Mouse (Mus musculus) frontal cortex, postnatal 25 days (tissue): Measurements from ENCODE around the gene Dnlz.

Experiments
- DNase-seq, 2 experiments: peaks; one replicate each; pipeline ENCODE4 v3.0.0; 2022; ENCODE audit warnings: low spot score in 2 of 2

Gene Dnlz

GRCm38 (mm10) chr2:26357484-26357883 is 5.6 kb upstream of the Dnlz start:
- peak in 1 of 2 experiments; percentile 4 for DNase-seq

DNA sequence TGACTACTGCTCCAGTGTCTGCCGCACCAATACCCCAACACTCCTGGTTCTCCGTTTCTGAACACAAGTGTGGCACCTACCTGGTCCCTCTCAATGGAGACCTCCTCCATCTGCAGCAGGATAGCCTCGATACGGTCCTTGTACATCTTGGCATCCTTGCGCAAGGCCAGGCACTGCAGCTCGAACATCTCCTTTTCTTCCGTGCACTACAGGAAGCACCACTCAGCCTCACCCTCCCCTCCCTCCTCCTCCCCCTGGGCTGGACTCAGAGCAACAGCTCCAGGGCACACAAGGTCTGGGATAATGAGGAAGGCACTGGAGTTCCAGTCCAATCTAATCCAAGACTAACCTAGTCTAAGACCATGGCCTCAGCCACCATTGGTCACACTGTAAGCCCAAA is 4.8 kb upstream of the Dnlz start:
- DNase-seq = no peak

GRCm38 (mm10) chr2:26356231-26356630 is 4.3 kb upstream of the Dnlz start:
- DNase-seq = no peak

- no peak for DNase-seq
Measured at GRCm38 (mm10) chr2:26354401-26354800, 2.5 kb upstream of the Dnlz start.

DNA sequence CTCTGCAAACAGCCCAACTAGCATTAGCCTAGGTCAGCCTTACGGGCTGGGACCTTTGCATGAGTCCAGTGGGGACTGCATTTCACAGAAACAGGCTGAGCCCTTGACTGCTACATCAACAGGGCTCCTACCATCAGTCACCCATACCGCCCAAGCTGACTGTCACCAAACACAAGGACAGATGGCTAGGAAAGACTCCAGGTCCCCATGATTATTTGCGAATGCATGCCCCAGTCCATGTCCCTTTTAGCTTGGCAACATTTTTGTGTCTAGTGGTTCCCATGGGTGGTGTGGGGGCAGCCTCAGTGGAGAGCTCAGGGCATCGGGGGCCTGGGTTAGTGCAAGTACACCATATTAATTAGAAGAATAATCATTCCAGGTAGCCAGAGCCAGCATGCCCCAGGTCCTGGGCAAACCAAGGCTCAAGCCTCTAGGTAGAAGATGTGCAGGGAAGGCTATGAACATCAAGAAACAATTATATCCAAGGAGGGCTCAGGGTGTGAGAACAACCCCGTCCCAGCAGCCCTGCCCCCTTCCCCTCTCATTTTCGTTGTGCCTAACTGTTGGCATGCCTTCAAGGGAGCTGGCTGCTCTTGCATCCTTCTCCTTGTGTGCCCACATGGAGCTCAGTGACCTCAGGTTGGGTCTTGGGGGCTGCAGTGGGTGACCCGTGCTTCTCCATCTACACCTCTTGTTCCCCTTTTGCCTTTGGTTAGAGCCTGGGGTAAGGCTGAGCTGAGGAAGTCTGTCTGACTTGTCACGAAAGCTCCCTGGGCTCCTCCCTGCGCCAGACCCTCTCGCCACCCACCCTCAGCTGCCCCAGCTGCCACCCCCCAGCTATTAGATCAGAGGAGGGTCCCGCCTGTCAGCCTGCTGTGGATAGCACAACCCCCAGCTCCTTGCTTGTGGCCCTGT is 1.4 kb upstream of the Dnlz start:
- no peak for DNase-seq

DNA sequence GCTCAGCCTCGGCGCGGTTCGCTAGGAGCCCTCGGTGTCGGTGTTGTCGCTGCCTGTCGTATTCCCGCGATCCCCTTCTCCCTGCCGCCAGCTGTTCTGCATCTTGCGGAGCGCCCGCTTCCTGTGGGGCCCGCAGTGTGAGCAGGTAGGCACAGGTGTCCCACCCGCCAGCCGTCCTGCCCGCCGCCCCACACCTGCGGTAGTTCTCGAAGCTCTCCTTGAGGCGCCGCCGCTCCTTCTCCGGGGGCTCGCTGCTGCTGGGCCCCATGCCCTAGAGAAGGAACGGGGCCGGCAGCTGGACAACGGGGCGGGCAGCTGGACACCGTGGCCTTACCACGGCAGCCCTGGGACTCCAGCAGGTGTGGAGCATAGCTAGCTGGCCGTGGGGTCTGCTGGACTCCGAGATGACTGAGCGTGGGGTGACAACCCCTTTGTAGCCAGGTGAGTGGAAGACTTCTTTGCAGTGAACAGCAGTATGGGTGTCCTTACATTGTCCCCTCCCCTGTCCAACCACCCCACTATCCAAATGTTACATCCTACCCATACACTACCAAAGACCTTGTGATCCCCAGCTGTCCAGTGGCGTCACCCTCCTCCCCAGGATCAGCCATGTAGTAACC is 491 bp upstream of the Dnlz start:
- no peak for DNase-seq

DNA sequence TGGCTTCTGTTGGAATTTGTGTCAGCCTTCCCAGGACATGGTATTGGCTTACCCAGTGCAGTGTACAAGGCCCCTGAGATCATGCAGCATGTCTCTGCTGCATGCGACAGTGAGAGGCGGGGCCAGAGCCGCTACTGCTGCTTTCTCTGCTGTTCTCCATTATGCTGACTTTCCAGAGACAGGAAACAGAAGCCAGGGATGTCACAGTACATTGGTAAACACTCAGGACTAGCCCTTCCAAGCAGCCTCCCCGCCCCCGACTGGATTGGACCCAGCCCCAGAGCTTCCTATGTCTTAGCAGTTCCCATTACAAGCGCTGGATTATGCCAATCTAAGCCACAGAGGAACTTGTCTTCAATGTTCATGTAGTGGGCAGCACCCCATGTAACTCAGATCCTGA is 3.7 kb downstream of the Dnlz start:
- DNase-seq = no peak

- no peak for DNase-seq
Measured at GRCm38 (mm10) chr2:26342609-26343490, 9.1 kb downstream of the Dnlz start.

- peak; percentile 55 to 59 for DNase-seq
Measured at GRCm38 (mm10) chr2:26342044-26342443, 9.9 kb downstream of the Dnlz start.

DNA sequence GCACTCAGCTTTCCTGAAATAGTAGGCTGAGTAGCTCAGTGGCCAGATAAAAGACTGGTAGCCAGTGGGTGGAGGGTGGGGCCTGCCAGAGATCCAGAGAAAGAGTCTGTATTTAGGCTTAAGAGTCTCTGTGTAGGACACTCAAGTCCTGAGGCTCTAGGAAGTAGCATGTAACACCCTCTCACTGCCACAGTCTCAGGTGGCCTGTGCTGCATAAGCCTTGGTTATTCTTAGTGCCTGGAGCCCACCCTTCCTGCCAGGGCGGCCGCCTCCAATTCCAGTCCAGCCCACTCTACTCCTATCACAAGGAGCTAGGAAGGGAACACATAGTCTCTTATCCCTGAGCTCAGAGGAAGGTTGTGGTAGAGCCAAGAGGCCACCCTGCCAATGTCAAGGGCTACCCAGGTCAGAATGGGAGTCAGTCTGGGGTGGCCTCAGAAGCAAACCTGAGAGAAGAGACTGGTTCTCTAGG is 10.4 kb downstream of the Dnlz start:
- peak in 1 of 2 experiments; percentile 43 for DNase-seq

DNA sequence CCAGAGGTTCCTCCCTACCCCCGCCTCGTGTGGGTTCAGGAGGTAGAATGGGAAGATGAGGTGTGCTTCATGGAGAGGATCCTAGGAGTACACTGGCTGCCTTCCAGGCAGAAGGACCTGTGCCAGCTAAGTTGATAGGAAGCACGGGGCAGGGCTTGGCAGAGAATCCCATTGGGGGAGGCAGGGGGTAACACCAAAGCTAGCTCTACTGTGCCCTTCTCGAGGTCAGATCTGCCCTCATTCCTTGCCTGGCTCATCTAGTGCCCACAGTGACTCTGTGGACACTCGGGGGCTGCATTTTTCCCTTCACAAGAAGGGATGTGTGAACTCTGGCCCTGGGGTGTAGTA is 12.7 kb downstream of the Dnlz start:
- DNase-seq = no peak

- DNase-seq = no peak
Measured at GRCm38 (mm10) chr2:26338302-26339203, 13.4 kb downstream of the Dnlz start.

DNA sequence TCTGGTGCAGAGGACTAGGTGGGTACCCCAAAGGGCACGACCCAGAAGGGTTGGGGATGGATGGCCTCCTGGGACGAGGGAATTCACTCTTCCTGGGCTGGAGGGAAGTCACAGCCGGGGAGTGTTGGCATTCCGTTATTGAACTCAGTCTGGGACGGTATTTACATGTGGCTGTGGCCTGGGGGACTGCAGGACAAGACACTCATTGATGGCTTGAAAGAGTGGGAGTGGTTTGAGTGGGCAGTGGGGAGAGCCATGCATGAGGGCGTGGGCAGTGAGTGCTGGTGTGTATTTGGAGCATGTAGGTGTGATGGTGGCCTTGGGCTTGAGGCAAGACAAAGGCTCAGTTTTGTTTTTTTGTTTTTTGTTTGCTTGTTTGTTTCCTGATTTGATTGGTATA is 21.2 kb downstream of the Dnlz start:
- no peak for DNase-seq

GRCm38 (mm10) chr2:26330056-26330468 is 21.8 kb downstream of the Dnlz start:
- no peak for DNase-seq

GRCm38 (mm10) chr2:26329402-26329801 is 22.5 kb downstream of the Dnlz start:
- DNase-seq = peak in 1 of 2 experiments; percentile 15

GRCm38 (mm10) chr2:26327852-26328251 is 24.1 kb downstream of the Dnlz start:
- no peak for DNase-seq

DNA sequence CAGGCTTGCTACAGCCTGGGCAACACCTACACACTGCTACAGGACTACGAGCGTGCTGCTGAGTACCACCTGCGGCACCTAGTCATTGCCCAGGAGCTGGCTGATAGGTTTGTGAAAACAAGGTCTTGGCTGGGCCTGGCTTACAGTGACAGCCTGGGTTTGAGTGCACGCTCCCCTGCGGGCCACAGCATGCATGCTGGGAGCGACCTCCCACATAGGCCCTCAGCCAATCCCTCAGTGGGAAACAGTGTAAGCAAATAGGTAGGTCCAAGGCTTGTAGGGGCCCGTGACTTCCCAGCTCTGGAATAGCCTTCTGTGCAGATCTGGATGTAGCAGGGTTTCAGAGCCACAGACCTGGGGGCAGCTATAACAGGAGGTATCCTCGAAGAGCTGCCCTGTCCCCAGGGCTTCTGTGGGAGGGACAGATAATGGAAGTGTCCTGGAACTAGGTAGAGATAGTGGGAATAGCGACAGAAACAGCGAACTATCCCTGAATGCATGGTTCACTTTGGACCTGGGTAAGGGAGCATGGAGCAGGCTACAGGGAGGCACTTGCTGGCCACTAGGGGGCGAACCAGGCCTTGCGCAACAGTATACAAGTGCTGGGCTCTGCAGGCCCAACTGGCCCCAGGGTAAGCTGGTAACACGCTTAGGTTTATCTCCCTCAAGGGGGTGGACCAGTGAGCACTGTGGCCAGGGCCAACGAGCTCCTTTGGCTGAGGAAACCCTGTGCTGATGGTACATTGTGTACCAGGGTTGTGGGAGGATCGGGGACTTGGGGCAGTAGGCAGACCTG is 26.3 kb downstream of the Dnlz start:
- peak in 1 of 2 experiments; percentile 29 for DNase-seq

GRCm38 (mm10) chr2:26324917-26325316 is 27.0 kb downstream of the Dnlz start:
- DNase-seq = no peak

DNA sequence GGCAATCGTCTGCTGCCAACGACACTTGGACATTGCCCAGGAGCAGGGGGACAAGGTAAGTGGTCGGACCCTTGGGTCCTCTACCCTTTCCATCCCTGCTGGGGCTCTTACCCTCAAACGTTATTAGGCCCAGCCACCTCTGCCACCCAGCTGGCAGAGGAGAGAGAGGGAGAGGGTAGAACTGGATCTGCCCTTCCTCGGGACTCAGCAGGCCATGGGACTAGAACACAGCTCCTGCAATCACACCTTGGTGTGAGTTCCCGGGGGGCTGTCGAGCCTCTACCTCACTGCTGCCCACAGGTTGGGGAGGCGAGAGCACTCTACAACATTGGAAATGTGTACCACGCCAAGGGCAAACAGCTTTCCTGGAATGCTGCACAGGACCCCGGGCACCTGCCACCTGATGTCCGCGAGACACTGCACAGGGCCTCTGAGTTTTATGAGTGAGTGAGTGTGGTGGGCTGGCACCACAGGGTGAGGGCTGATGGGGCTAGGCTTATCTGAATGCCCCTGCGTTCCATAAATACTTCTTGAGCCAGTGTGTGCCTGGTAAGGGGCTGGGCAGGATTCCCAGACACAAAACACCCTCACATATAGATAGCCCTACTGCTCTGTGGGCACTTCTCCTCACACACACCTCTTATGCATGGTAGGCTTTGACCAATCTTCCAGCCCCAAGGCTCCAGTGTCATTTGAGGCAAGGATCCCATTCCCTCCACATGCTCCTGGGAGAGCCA is 28.2 kb downstream of the Dnlz start:
- no peak for DNase-seq
